In the genomic region with DNA sequence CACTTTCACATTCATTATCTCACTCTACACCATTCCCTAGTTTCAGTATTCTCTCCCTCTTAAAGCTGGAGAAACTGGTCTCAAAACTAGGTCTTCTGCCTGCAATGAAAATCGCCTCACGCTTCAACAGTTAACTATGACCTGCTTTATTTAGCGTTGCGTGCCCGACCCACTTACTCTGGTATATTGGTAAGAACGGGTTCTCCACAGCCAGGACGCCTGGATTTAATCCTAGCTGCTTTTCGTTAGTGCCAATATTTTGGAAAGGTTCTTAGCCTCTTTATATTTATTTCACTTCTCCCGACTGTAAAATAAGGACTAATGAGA, we compare ENCODE assay signal across 9 mouse cellular contexts. TPM values are rescaled to one million over a fixed set of nuclear protein-coding genes. Genes with fewer than 3 reads are reported as not detected.
DNase-seq lines count a peak whose midpoint lies in the region; ATAC-seq and TF ChIP-seq lines count a peak whose summit lies in the region.
"Had no signal": no experiment of that assay in that cellular context is flagged by ENCODE, and none has a peak within 500 bp of the region (broad histone marks: within the 10 kb centered on the region; RNA-seq: fewer than 3 reads in every experiment).

No protein-coding gene starts in this region.

- no peaks in the 10 kb centered on the region for H3K9me3 ChIP-seq in heart, embryonic 11.5 days (replicated peaks; ENCODE audit: control insufficient read depth, low read length)
- no peaks in the 10 kb centered on the region for H3K9me3 ChIP-seq in forebrain, embryonic 12.5 days
- no peaks in the 10 kb centered on the region for H3K9me3 ChIP-seq in liver, embryonic 15.5 days (replicated peaks)

- peak overlapping the region; percentile 28 for H3ac ChIP-seq in C2C12 (ENCODE audit: control insufficient read depth, insufficient read length, low read depth)

- H3K4me2 ChIP-seq in heart, embryonic 11.5 days = peak overlapping the region; percentile 88
- peak overlapping the region; percentile 92 for H3K4me2 ChIP-seq in forebrain, embryonic 12.5 days
- H3K4me2 ChIP-seq in liver, embryonic 15.5 days = peak overlapping the region; percentile 88

- no peak for ATAC-seq in heart, embryonic 11.5 days (replicated peaks; ENCODE audit: insufficient number of reproducible peaks, low FRiP score, low TSS enrichment)
- peak; percentile 73 for ATAC-seq in forebrain, embryonic 12.5 days (ENCODE audit: low FRiP score)
- ATAC-seq in liver, embryonic 15.5 days (ENCODE audit: insufficient read depth) = no peak
- ATAC-seq in inflammation-experienced regulatory T-cells, adult 6 months = no peak

- H3K4me1 ChIP-seq in heart, embryonic 11.5 days (ENCODE audit: control insufficient read depth, insufficient read depth, low read length) = peaks cover 5% of the 10 kb centered on the region; the same call in 1 of the 2 replicates
- H3K4me1 ChIP-seq in forebrain, embryonic 12.5 days = peaks cover 12% of the 10 kb centered on the region
- H3K4me1 ChIP-seq in liver, embryonic 15.5 days (replicated peaks) = peaks cover 14% of the 10 kb centered on the region

- TF ChIP-seq CTCF in C2C12 (IDR thresholded peaks at IDR 0.05; ENCODE audit: control insufficient read depth, insufficient read depth, insufficient read length) = no peak

- H3K9ac ChIP-seq in heart, embryonic 11.5 days (ENCODE audit: low read depth, low read length) = peak overlapping the region; percentile 98
- peak overlapping the region; percentile 88; the same call in 1 of the 2 replicates for H3K9ac ChIP-seq in forebrain, embryonic 12.5 days
- peak overlapping the region; percentile 91 for H3K9ac ChIP-seq in liver, embryonic 15.5 days

- peak overlapping the region; percentile 57 for H3K4me3 ChIP-seq in heart, embryonic 11.5 days (ENCODE audit: low read depth, low read length)
- peak overlapping the region; percentile 89 for H3K4me3 ChIP-seq in C2C12 (ENCODE audit: insufficient read depth, poor library complexity, severe bottlenecking)
- H3K4me3 ChIP-seq in forebrain, embryonic 12.5 days (replicated peaks) = peak overlapping the region; percentile 85
- peak overlapping the region; percentile 97 for H3K4me3 ChIP-seq in liver, embryonic 15.5 days (replicated peaks)

- WGBS in heart, embryonic 11.5 days (ENCODE audit: insufficient replicate concordance) = 2% methylated on average over 9 of the region's 9 CpGs
- 2% methylated on average over 9 of the region's 9 CpGs for WGBS in forebrain, embryonic 12.5 days
- 1% methylated on average over 9 of the region's 9 CpGs for WGBS in liver, embryonic 15.5 days (ENCODE audit: insufficient replicate concordance)

- no peaks in the 10 kb centered on the region; the same call in 1 of the 2 replicates for H3K27me3 ChIP-seq in heart, embryonic 11.5 days (ENCODE audit: control insufficient read depth, insufficient read depth, low read length)
- no peaks in the 10 kb centered on the region for H3K27me3 ChIP-seq in C2C12 (ENCODE audit: control insufficient read depth, insufficient read depth, insufficient read length)
- peaks cover 15% of the 10 kb centered on the region for H3K27me3 ChIP-seq in forebrain, embryonic 12.5 days
- H3K27me3 ChIP-seq in liver, embryonic 15.5 days = no peaks in the 10 kb centered on the region

- H3K27ac ChIP-seq in heart, embryonic 11.5 days (ENCODE audit: low read depth, low read length) = peak overlapping the region; percentile 97
- peak overlapping the region; percentile 94 for H3K27ac ChIP-seq in forebrain, embryonic 12.5 days
- H3K27ac ChIP-seq in liver, embryonic 15.5 days (replicated peaks) = peak overlapping the region; percentile 95

- intact Hi-C loops in heart, postnatal 10 days (cut with DNase I) = loop anchor here (10.0 kb wide), 1 partner anchor 434 kb away; no protein-coding TSS in a partner anchor

- H3K79me3 ChIP-seq in C2C12 (ENCODE audit: low read depth) = peaks cover 38% of the 10 kb centered on the region

- H3K79me2 ChIP-seq in C2C12 (ENCODE audit: control insufficient read depth, insufficient read depth) = peaks cover 45% of the 10 kb centered on the region

- no peak for DNase-seq in heart, postnatal 10 days
- no peak for DNase-seq in right cerebral cortex, adult 2 months (ENCODE audit: low spot score in 2 of 2)
- DNase-seq in kidney, postnatal 36 days = no peak

- no peaks in the 10 kb centered on the region for H3K36me3 ChIP-seq in heart, embryonic 11.5 days (ENCODE audit: control insufficient read depth, insufficient read depth, low read length)
- no peaks in the 10 kb centered on the region for H3K36me3 ChIP-seq in C2C12 (ENCODE audit: control insufficient read depth, insufficient read depth)
- H3K36me3 ChIP-seq in forebrain, embryonic 12.5 days (replicated peaks) = no peaks in the 10 kb centered on the region
- H3K36me3 ChIP-seq in liver, embryonic 15.5 days (replicated peaks) = no peaks in the 10 kb centered on the region

TF ChIP-seq in C2C12, 6 proteins besides CTCF, POLR2A, EP300 and RAD21:
- no peak for TF ChIP-seq CEBPB (IDR thresholded peaks at IDR 0.05; ENCODE audit: low read depth)
- TF ChIP-seq FOSL1 (IDR thresholded peaks at IDR 0.05; ENCODE audit: insufficient read depth, low read length, poor library complexity, severe bottlenecking) = no peak
- TF ChIP-seq USF1 (IDR thresholded peaks at IDR 0.05; ENCODE audit: low read depth) = no peak
- no peak for TF ChIP-seq MYOG (IDR thresholded peaks at IDR 0.05; ENCODE audit: control insufficient read depth, extremely low read depth, insufficient read length)
- no peak for TF ChIP-seq MYOD1 (IDR thresholded peaks at IDR 0.05; ENCODE audit: control insufficient read depth, insufficient read length, low read depth)
- TF ChIP-seq MAX (IDR thresholded peaks at IDR 0.05) = no peak

RNA-seq across cellular contexts. Expression of gene Armc8, which starts 0.3 kb away (rescaled TPM):
- 23.4 and 24.4 TPM in 2 replicates for polyA plus RNA-seq in heart, embryonic 11.5 days (2014; fragmentation: Nextera tagmentation; extraction: Ambion mirVana)
- 10 to 100 TPM; 24.2 to 27.6 TPM for total RNA-seq in heart, postnatal 10 days (2021)
- polyA plus RNA-seq in C2C12 (2012; fragmentation: generic; extraction: Trizol) = 7.0 TPM
- 43.0 and 44.2 TPM in 2 replicates for polyA plus RNA-seq in forebrain, embryonic 12.5 days (2016; fragmentation: Nextera tagmentation; extraction: Ambion mirVana)
- polyA plus RNA-seq in liver, embryonic 15.5 days (2015; fragmentation: Nextera tagmentation; extraction: Ambion mirVana) = 8.8 and 9.3 TPM in 2 replicates
- polyA plus RNA-seq in inflammation-experienced regulatory T-cells, adult 6 months (2017; shearing (Covaris generic)) = 10 to 100 TPM; 23.7 to 33.3 (median 28.2) TPM

RNA-seq across cellular contexts. Expression of gene Dbr1, which starts 6.6 kb away (rescaled TPM):
- 20.0 and 22.0 TPM in 2 replicates for polyA plus RNA-seq in heart, embryonic 11.5 days (2014; fragmentation: Nextera tagmentation; extraction: Ambion mirVana)
- total RNA-seq in heart, postnatal 10 days (2021) = 1 to 10 TPM; 9.0 to 9.5 TPM
- polyA plus RNA-seq in C2C12 (2012; fragmentation: generic; extraction: Trizol) = 13.8 TPM
- polyA plus RNA-seq in forebrain, embryonic 12.5 days (2016; fragmentation: Nextera tagmentation; extraction: Ambion mirVana) = 35.7 and 37.5 TPM in 2 replicates
- polyA plus RNA-seq in liver, embryonic 15.5 days (2015; fragmentation: Nextera tagmentation; extraction: Ambion mirVana) = 16.0 and 16.3 TPM in 2 replicates
- 10 to 100 TPM; 20.6 to 35.6 (median 24.4) TPM for polyA plus RNA-seq in inflammation-experienced regulatory T-cells, adult 6 months (2017; shearing (Covaris generic))

RNA-seq across cellular contexts. Expression of gene A4gnt, which starts 43.3 kb away (rescaled TPM):
- not detected in 2 replicates for polyA plus RNA-seq in heart, embryonic 11.5 days (2014; fragmentation: Nextera tagmentation; extraction: Ambion mirVana)
- not detected for total RNA-seq in heart, postnatal 10 days (2021)
- polyA plus RNA-seq in C2C12 (2012; fragmentation: generic; extraction: Trizol) = not detected
- polyA plus RNA-seq in forebrain, embryonic 12.5 days (2016; fragmentation: Nextera tagmentation; extraction: Ambion mirVana) = not detected in 2 replicates
- polyA plus RNA-seq in liver, embryonic 15.5 days (2015; fragmentation: Nextera tagmentation; extraction: Ambion mirVana) = not detected in 2 replicates
- not detected for polyA plus RNA-seq in inflammation-experienced regulatory T-cells, adult 6 months (2017; shearing (Covaris generic))
- total RNA-seq: heart, postnatal 36 days had no signal
